Mouse (Mus musculus): ENCODE results near the gene Exoc6b. TPM values are rescaled to one million over a fixed set of nuclear protein-coding genes. Genes with fewer than 3 reads are reported as not detected.
"Not testable (repeated sequence)": the region's sequence is repeated elsewhere in the genome, so short reads cannot be mapped to it uniquely, and the experiment has no call there.

Exoc6b gene
- total RNA-seq, 2 experiments from 2014 or later: 0.26 to 0.38 TPM

DNA sequence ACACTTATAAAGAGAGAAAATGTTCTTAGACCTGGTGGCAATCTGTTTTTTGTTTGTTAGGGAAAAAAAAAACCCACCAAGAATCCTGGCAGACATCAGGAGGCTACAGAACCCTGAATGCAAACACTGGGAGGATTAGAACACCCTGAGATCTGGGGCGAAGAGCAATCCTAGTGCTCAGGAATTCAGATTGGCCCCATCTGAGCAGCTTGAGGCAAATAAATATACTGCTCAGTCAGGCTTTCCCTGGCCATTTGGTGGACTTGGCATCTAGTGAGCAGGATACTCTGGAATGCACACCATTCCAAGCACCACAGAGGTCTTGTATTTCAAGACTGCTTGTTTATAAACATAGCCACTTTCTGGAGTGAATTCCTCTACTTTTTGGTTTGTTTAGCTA is 412.2 kb downstream of the Exoc6b start:
- ATAC-seq (replicated peaks; ENCODE audit: low FRiP score, poor library complexity, severe bottlenecking): no peak

DNA sequence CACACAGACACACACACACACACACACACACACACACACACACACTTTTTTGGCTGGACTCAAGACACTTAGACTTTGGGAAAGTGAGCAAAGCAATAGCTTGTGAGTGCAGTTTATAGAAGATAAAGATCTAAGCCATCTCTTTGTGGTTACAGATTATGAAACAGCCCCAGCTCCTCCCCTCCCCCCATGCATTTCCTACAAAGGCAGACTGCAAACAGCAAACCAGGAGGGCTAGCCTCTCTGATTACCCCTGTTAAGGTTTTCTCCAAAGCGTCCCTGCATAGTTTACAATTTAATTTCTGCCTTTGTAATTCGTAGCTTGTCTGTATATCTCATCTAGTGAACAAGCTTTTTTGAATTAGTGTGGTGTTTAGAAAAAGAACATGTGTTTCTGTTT is 412.6 kb downstream of the Exoc6b start:
- no peak for ATAC-seq (replicated peaks; ENCODE audit: low FRiP score, poor library complexity, severe bottlenecking)

DNA sequence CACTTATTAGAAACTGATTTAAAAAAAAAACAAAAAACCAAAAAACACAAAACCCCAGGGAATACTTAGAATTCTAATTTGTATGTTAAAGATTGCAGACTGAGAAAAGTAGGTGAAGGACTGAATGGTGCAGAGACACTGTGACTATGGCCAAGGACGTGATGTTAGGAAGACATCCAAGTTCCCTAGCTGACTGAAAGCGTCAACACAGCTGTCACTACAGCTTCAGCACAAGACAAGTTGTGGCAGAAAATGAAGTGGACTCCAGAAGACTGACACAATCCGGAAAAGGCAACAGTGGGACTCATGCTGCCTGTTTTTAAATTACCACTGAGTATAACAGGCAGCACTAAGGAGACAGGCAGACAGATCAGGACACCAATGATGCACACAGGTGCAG is 417.4 kb downstream of the Exoc6b start:
- no peak for ATAC-seq (replicated peaks; ENCODE audit: low FRiP score, poor library complexity, severe bottlenecking)

DNA sequence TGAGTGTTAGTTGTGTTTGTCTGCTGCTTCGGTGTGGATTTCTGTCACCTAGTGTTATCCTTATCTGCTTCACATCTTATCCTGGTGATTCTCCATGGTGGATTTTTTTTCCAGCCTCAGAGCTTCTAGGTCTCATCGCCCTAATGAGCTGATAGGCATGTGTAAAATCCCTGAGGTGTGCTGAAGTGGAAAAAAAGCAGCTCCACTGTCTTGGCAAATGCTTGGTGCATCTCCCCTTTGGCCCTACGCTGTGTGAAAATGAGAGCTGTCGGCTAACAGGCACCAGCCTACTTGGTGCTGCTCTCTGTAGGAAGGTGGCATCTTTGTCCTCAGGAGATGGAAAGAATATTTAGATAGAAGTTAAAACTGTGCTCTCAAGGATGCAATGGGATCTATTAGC is 422.1 kb downstream of the Exoc6b start:
- no peak for ATAC-seq (replicated peaks; ENCODE audit: low FRiP score, poor library complexity, severe bottlenecking)

DNA sequence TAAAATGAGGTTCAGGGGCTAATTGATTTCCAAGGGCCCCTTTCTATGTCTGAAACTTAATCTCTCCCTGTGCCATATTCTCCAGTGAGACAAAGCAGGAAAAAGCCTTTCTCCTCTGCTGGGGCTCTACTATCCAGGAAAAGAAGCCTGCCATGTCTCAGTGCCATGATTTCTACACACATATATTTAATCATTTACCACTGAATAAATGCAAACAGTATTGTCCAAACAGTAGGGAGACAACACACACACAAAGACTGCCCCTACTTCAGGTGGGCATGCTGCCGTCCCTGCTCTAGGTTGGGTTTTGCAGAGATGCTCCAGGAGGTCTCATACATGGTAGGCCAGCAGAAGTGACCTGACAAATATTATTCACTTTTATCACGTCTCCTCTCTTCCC is 422.6 kb downstream of the Exoc6b start:
- ATAC-seq (replicated peaks; ENCODE audit: low FRiP score, poor library complexity, severe bottlenecking): no peak

DNA sequence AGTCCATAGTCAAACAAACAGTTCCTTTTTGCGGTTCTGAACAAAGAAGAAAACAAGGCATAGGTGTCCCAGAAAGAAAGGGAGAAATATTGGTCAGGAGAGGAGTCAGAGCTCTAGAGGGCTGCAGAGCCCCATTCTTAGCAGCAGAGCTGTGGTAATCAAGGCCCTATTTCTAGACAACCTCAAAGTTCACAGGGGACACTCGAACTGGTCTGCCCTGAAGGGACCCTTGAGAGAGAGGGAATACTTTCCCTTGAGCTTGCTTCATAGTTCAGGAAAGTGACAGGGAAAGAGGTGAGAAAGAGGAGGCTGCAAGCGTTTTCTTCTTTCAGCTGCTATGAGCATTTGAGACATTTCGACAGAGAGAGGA is 428.3 kb downstream of the Exoc6b start:
- ATAC-seq (replicated peaks; ENCODE audit: low FRiP score, poor library complexity, severe bottlenecking): no peak

DNA sequence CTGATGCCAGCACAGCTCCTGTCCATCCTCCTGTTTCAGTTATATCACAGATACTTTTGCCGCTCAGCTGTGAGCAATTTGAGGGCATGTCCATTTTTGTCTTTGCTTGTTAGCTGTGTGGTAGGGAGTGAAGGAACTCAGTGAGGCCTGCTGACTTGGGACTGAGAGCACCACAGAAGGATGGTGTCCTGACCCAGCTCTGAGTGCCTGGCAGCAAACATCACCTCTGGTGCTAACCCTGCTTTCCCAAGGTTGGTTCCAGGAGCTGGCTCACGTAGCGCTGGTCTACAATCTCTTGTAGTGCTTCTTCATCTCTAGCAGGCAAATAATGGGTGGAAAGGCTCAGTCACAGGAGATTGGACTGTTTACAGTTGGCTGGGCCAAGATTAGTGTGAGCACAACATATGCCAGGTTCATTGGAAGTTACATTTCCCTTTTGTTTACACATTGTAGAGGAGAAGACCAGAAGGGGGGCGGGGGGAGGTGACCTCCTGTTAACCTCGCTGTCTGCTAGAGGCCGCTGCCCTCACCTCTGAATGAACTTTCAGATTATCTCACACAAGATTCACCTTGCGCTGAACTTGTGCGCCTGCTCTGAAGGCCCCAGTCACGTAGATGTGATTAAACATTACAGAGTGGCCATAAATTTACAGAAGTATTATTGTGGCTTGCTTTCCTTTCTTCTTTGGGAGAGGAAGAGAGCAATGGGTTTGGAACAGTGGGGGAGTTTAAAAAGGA is 428.8 kb downstream of the Exoc6b start:
- no peak for ATAC-seq (replicated peaks; ENCODE audit: low FRiP score, poor library complexity, severe bottlenecking)

DNA sequence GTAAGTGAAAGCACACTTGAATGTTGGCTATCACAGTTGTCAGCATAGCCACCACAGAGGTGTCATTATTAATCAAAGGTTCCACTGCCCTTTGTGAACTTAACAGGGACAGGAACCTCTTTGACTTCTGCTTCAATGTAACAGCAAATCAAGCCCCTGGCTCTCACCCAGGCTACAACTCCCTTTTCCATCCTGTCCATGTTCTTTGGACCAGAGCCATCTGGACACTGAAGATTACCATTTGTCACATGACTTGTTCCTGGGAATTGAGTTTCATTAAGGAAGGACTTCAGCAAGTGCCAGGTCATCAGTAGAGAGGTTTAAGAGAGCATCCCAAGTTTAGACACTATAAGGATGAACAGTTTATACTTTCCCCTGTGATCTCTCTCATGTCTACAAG is 431.1 kb downstream of the Exoc6b start:
- no peak for ATAC-seq (replicated peaks; ENCODE audit: low FRiP score, poor library complexity, severe bottlenecking)

DNA sequence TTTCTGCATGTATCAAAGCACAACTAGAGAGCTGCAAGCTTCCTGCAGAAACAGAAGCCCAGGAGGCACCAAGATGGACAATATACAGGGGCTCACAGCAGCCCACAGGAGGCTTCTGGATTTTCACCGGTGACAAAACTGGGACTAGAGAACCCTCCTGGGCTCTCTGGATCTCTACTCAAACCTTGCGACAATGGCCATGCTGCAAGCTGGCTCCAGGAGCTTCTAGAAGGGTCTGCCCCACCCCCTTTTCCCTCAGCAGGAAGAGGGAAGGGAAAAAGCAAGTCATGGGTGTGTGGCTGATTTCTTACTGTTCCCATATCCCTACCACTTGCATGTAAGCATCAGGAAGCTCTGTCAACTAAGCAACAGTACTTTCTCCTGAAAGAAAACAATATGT is 437.7 kb downstream of the Exoc6b start:
- no peak for ATAC-seq (replicated peaks; ENCODE audit: low FRiP score, poor library complexity, severe bottlenecking)

DNA sequence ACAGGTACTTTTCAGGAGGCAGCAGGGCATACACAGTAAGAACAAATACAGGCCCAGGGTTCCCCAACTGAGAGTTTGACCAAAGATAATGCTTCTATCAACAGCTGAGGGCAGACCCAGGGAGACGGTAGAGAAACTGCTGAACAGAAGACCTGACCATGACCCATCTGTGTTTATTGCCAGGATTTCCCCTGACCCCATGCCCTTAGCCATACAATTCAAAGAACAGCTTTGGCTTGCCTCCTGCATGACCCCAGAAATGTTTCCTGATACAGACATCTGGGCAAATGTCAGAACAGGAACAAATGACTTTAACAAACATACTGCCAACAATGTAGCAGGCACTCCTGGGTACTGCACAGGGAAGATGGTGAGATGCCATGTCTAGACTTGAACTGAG is 439.0 kb downstream of the Exoc6b start:
- ATAC-seq (replicated peaks; ENCODE audit: low FRiP score, poor library complexity, severe bottlenecking): no peak

DNA sequence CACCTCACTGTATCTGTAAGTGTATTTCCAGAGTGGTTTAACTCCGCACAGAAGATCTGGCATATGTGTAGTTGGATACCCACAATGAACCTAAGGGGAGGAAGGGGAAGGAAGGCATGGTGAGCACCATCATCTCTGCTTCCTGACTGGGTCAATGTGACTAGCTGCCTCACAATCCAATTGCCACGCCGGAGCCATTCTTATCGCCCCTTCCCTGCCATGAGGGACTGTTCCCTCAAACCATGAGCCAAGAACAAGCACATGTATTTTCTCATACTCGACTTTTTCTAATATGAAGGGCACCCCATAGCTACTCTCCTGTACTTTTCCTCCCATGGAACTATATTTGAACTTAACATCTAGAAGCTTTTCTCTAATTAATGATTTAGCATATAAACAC is 440.5 kb downstream of the Exoc6b start:
- no peak for ATAC-seq (replicated peaks; ENCODE audit: low FRiP score, poor library complexity, severe bottlenecking)

DNA sequence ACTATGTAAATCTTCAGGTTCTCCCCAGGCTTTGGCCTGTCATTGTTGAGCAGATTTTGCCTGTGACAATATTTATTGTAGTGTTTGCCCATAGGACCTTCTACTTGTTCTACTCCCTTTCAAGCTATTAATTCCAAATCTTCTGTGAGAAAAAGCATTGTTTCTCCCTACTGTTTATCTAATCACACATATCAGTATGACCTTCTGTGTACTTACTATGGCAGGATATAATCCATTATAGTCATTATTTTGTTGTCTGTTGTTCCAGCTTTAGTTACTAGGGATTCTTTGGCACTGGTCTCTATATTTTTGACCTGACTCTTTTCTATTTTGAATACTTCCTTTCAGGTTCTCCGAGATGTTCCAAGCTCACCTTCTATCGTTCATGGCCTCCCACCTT is 442.9 kb downstream of the Exoc6b start:
- no peak for ATAC-seq (replicated peaks; ENCODE audit: low FRiP score, poor library complexity, severe bottlenecking)

DNA sequence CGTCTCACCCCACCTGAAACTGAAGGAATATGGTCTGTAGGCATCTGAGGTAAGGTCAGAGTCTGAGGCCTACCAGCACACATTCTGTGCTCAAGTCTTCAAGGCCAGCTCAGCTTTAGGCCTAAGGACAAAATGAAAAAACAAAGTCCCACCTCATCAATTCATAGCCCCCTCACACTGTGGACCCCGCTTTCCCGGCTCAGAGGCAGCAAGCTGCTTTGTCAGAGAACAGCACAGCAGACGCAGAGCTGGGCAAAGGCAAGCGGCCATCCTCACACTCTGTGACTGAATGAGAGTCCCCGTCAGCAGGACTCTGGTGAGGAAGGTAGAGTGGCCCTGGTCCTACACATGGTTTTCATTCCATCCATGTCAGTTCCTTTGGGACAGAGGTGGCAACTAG is 450.1 kb downstream of the Exoc6b start:
- ATAC-seq (replicated peaks; ENCODE audit: low FRiP score, poor library complexity, severe bottlenecking): no peak

DNA sequence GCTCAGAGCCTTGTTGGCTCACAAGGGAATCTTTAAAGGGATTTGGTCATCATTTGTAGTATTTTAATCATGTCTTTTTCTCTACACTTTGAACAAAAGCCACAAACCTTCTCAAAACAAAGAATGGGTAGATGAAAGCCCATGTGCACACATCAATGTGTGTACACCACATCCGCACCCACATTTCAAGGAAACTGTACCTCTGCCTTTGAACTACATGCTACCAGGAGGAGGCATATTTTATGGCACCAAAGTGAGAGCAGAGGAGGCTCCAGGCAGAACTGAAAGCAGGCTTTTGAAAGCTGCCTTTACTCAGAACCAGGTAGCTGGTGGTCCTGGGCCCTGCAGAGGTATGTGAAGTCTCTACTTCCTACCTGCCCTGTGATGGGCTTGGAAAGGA is 452.3 kb downstream of the Exoc6b start:
- ATAC-seq (replicated peaks; ENCODE audit: low FRiP score, poor library complexity, severe bottlenecking): no peak

DNA sequence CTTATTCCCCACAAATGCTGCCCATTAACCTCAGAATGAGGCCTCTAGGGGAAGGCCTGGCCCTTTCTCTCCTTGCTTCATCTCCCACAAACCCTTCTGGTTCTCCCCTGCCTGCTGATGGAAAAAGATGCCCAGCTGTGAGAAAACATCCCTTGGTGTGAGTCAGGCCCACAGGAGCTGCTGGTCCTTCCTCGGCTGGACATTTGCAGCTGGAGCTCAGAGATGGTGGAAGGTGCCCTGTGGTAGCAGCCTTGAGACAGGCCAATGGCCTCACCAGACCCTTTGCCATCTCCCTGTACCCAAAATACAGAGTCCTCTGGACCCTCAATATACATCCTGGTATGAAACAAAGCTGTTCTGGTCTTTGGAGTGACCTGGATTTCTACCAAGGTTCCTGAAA is 452.7 kb downstream of the Exoc6b start:
- ATAC-seq (replicated peaks; ENCODE audit: low FRiP score, poor library complexity, severe bottlenecking): no peak

DNA sequence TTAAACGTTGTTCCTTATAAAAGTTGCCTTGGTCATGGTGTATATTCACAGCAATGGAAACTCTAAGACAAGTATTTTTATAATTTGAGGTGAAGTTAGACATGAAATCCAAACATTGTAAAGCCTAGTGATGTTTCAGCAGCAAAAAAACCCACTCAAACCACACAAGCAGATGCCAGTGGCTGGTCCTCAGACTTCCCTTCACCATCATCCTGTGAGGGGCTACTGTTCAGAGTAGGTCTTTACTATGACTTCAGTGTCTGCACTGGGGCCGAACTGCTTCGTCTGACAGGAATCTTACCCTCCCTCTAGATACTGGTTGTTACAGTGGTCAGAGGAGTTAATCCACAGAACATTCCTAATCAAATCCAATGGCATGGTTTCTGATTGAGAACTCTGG is 455.8 kb downstream of the Exoc6b start:
- no peak for ATAC-seq (replicated peaks; ENCODE audit: low FRiP score, poor library complexity, severe bottlenecking)

DNA sequence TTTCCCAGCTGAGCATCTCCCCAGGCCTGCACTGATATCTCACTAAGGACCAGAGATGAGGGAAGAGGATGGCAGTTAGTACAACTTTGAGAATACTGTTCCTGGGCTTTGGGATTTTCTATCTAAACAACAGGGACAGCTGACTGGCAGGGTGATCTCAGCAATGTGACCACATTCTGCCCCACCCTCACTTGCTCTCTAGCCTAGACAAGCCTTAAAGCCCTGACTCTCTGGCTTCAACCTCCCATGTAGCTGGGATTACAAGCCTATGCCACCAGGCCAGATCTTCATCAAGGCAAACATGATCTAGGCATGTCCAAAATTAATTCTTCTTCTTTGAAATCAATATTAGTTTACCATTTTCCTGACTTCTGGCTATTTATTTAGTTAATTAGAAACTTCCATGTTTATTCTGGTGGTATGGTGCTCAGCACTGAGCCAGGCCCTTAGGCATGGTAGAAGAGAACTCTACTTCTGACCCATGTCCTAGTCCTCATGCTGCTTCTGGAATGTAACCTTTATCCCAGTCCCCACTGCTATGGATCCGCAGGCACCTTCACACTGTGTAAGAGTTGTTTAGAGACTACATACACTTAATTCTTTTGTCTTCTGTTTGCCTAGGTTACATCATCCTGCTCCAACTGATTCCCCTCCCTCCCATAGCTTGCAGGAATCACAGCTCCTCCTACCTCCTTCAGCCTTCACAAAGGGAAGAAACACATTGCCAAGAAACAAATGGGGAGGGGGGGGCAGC is 468.0 kb downstream of the Exoc6b start:
- no peak for ATAC-seq (replicated peaks; ENCODE audit: low FRiP score, poor library complexity, severe bottlenecking)

DNA sequence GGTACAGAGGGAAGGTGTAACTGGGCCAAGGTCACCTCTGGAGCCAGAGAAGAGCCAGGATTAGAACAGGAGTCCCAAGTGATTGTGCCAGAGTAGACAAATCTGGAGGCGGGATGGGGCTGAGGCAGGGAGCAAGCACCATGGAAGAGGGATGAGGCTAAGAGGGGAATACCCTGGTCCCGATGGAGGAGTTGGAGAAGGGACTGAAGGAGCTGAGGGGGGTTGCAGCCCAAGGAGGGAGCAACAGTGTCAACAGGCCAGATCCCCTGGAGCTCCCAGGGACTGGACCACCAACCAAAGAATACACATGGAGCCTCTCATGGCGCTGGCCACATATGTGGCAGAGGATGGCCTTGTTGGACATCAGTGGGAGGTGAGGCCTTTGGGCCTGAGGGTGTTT is 470.0 kb downstream of the Exoc6b start:
- ATAC-seq (replicated peaks; ENCODE audit: low FRiP score, poor library complexity, severe bottlenecking): not testable (repeated sequence)

DNA sequence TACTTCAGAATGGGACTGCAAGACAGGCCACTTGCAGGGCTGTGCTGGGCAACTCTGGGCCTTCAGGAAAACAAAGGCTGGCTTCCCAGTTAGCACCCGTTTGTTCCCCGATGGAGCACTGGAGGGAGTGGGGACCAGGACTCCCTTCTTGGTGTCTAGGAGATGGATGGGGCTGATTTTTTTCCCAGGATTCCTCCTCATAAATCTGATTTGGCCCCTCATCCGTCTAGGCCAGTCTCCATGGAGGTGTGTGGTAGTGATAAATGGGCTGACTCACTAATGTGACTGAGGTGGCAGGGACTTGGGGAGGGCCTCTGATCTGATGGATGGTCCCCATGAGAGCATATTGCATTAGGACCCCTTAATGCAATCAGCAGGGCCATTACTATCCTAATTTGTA is 470.6 kb downstream of the Exoc6b start:
- ATAC-seq (replicated peaks; ENCODE audit: low FRiP score, poor library complexity, severe bottlenecking): no peak

DNA sequence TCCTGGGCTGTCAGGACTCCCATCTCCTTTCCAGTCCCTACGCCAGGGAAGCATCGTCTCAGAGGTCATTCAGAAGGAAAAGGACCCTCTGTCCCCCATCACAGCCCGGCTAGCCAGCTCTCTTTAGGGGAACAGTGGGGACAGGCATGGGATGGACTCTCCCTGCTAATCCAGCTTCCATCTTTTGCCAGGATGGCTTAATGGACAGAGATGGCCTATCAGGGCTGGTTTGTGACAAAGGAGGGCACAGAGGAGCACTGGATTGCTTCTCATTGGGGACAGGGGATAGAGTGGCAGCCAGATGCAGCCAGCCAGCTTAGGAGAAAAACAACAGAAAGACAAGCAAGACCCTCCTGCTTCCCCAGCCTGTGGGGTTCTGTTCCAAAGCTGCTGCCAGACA is 474.7 kb downstream of the Exoc6b start:
- no peak for ATAC-seq (replicated peaks; ENCODE audit: low FRiP score, poor library complexity, severe bottlenecking)

DNA sequence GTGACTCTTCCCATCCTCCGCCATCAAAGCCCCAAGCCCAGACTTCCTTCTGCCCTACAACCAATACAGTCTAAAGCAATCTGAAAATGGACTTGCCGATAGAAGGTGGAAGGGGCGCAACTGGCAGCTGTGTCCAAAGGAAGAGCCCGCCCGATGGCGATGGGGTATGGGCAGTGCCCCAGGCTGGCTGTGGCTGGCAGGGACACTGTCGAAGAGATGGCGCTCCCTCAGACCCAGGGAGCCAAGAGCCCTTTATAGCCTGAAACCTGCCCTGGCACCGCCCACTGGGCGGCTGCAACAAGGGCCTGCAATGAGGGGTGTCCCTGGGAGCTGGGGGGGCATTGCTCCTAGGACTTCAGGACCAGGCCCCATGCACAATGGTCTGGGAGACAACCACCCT is 475.6 kb downstream of the Exoc6b start, which contains the start of gene Cyp26b1:
TSS of gene Cyp26b1 (minus strand) at position 216 of the 400 bp plus-strand sequence.
- ATAC-seq (replicated peaks; ENCODE audit: low FRiP score, poor library complexity, severe bottlenecking): no peak

Data from erythroblast, adult 5-6 weeks (primary cell).